Mouse (Mus musculus): ENCODE data around the gene Zmynd15. TPM values are rescaled to one million over a fixed set of nuclear protein-coding genes. Genes with fewer than 3 reads are reported as not detected.

Zmynd15 gene
- polyA plus RNA-seq, 1 experiment from 2014 or later = 0.87 TPM

GRCm38 (mm10) chr11:70431574-70431973, 27.7 kb upstream of the Zmynd15 start:
- no peaks in the 10 kb centered on the region for H3K36me3 ChIP-seq (ENCODE audit: control insufficient read depth, insufficient read depth)
- H3K27me3 ChIP-seq (ENCODE audit: control insufficient read depth, insufficient read depth, low read depth, low read length) = no peaks in the 10 kb centered on the region
- no peak overlapping the region for H3K27ac ChIP-seq (ENCODE audit: low read length)
- H3K9ac ChIP-seq (ENCODE audit: low read depth, low read length) = no peak overlapping the region
- peak overlapping the region; percentile 72 for H3K4me3 ChIP-seq (ENCODE audit: low read depth, low read length)
- no peaks in the 10 kb centered on the region for H3K9me3 ChIP-seq (replicated peaks; ENCODE audit: control insufficient read depth, low read length)
- ATAC-seq (ENCODE audit: low read depth) = no peak
- peak overlapping the region; percentile 87 for H3K4me2 ChIP-seq (ENCODE audit: low read depth, low read length)
- peaks cover 15% of the 10 kb centered on the region for H3K4me1 ChIP-seq (ENCODE audit: control insufficient read depth, low read depth, low read length)
- WGBS (ENCODE audit: insufficient replicate concordance) = 48% methylated on average over 5 of the region's 5 CpGs

- H3K27ac ChIP-seq (ENCODE audit: low read length) = peak within 1 kb of the TSS; percentile 78
- under 1% methylated on average over 62 of the region's 75 CpGs for WGBS (ENCODE audit: insufficient replicate concordance)
- no peaks in the 10 kb centered on the region for H3K36me3 ChIP-seq (ENCODE audit: control insufficient read depth, insufficient read depth)
- H3K4me2 ChIP-seq (ENCODE audit: low read depth, low read length) = peak within 1 kb of the TSS; percentile 87
- H3K4me3 ChIP-seq (ENCODE audit: low read depth, low read length) = peak within 1 kb of the TSS; percentile 72
- H3K27me3 ChIP-seq (ENCODE audit: control insufficient read depth, insufficient read depth, low read depth, low read length) = no peaks in the 10 kb centered on the region
- peak; percentile 92 for ATAC-seq (ENCODE audit: low read depth)
- peaks cover 15% of the 10 kb centered on the region for H3K4me1 ChIP-seq (ENCODE audit: control insufficient read depth, low read depth, low read length)
- H3K9me3 ChIP-seq (replicated peaks; ENCODE audit: control insufficient read depth, low read length) = no peaks in the 10 kb centered on the region
- peak within 1 kb of the TSS; percentile 76 for H3K9ac ChIP-seq (ENCODE audit: low read depth, low read length)
Observed at GRCm38 (mm10) chr11:70432048-70432894, 27.0 kb upstream of the Zmynd15 start, which contains the start of gene Arrb2. Gene Arrb2, plus strand, starts transcription at chr11:70432635.

- Histone ChIP-seq H3K9me3 (replicated peaks; ENCODE audit: control insufficient read depth, low read length) (no peaks in the 10 kb centered on the region), H3K27me3 (ENCODE audit: control insufficient read depth, insufficient read depth, low read depth, low read length) (no peaks in the 10 kb centered on the region), H3K27ac (ENCODE audit: low read length) (peak overlapping the region; percentile 78), H3K4me1 (ENCODE audit: control insufficient read depth, low read depth, low read length) (peaks cover 15% of the 10 kb centered on the region), H3K4me2 (ENCODE audit: low read depth, low read length) (peak overlapping the region; percentile 87), H3K36me3 (ENCODE audit: control insufficient read depth, insufficient read depth) (peaks cover under 1% of the 10 kb centered on the region), H3K9ac (ENCODE audit: low read depth, low read length) (peak overlapping the region; percentile 76), H3K4me3 (ENCODE audit: low read depth, low read length) (peak overlapping the region; percentile 72)
- ATAC-seq (ENCODE audit: low read depth) = peak; percentile 5; the same call in 1 of the 2 replicates
- WGBS (ENCODE audit: insufficient replicate concordance) = 1% methylated on average over 15 of the region's 15 CpGs
Observed at GRCm38 (mm10) chr11:70432895-70433568, 26.2 kb upstream of the Zmynd15 start.

- ATAC-seq (ENCODE audit: low read depth) = no peak
- WGBS (ENCODE audit: insufficient replicate concordance) = 31% methylated on average over 1 of the region's 1 CpGs
- H3K27me3 ChIP-seq (ENCODE audit: control insufficient read depth, insufficient read depth, low read depth, low read length) = no peaks in the 10 kb centered on the region
- H3K36me3 ChIP-seq (ENCODE audit: control insufficient read depth, insufficient read depth) = peaks cover 3% of the 10 kb centered on the region
- peak overlapping the region; percentile 72 for H3K4me3 ChIP-seq (ENCODE audit: low read depth, low read length)
- H3K4me2 ChIP-seq (ENCODE audit: low read depth, low read length) = peak overlapping the region; percentile 87
- H3K9me3 ChIP-seq (replicated peaks; ENCODE audit: control insufficient read depth, low read length) = no peaks in the 10 kb centered on the region
- peaks cover 15% of the 10 kb centered on the region for H3K4me1 ChIP-seq (ENCODE audit: control insufficient read depth, low read depth, low read length)
- peak overlapping the region; percentile 76; the same call in 1 of the 2 replicates for H3K9ac ChIP-seq (ENCODE audit: low read depth, low read length)
- peak overlapping the region; percentile 54 for H3K27ac ChIP-seq (ENCODE audit: low read length)
Observed at GRCm38 (mm10) chr11:70433569-70433943, 25.7 kb upstream of the Zmynd15 start.

GRCm38 (mm10) chr11:70433951-70434350, 25.3 kb upstream of the Zmynd15 start:
- H3K27me3 ChIP-seq (ENCODE audit: control insufficient read depth, insufficient read depth, low read depth, low read length) = no peaks in the 10 kb centered on the region
- WGBS (ENCODE audit: insufficient replicate concordance) = 70% methylated on average over 3 of the region's 3 CpGs
- peak overlapping the region; percentile 54 for H3K27ac ChIP-seq (ENCODE audit: low read length)
- H3K36me3 ChIP-seq (ENCODE audit: control insufficient read depth, insufficient read depth) = peaks cover 3% of the 10 kb centered on the region
- 0 out of 2 replicates have a peak overlapping the region, but pooled peaks have one; percentile 16 for H3K9ac ChIP-seq (ENCODE audit: low read depth, low read length)
- ATAC-seq (ENCODE audit: low read depth) = no peak
- H3K4me1 ChIP-seq (ENCODE audit: control insufficient read depth, low read depth, low read length) = peaks cover 15% of the 10 kb centered on the region
- H3K4me3 ChIP-seq (ENCODE audit: low read depth, low read length) = peak overlapping the region; percentile 72
- H3K4me2 ChIP-seq (ENCODE audit: low read depth, low read length) = peak overlapping the region; percentile 87
- H3K9me3 ChIP-seq (replicated peaks; ENCODE audit: control insufficient read depth, low read length) = no peaks in the 10 kb centered on the region

- peaks cover 3% of the 10 kb centered on the region for H3K36me3 ChIP-seq (ENCODE audit: control insufficient read depth, insufficient read depth)
- H3K4me1 ChIP-seq (ENCODE audit: control insufficient read depth, low read depth, low read length) = peaks cover 15% of the 10 kb centered on the region
- no peaks in the 10 kb centered on the region for H3K27me3 ChIP-seq (ENCODE audit: control insufficient read depth, insufficient read depth, low read depth, low read length)
- H3K27ac ChIP-seq (ENCODE audit: low read length) = no peak overlapping the region
- no peaks in the 10 kb centered on the region for H3K9me3 ChIP-seq (replicated peaks; ENCODE audit: control insufficient read depth, low read length)
- ATAC-seq (ENCODE audit: low read depth) = no peak
- H3K9ac ChIP-seq (ENCODE audit: low read depth, low read length) = no peak overlapping the region; the same call in 1 of the 2 replicates
- H3K4me2 ChIP-seq (ENCODE audit: low read depth, low read length) = no peak overlapping the region
- H3K4me3 ChIP-seq (ENCODE audit: low read depth, low read length) = no peak overlapping the region
- WGBS (ENCODE audit: insufficient replicate concordance) = 16% methylated on average over 5 of the region's 5 CpGs
Observed at GRCm38 (mm10) chr11:70435476-70435875, 23.8 kb upstream of the Zmynd15 start.

GRCm38 (mm10) chr11:70437426-70437825, 21.8 kb upstream of the Zmynd15 start:
- Histone ChIP-seq H3K4me3 (ENCODE audit: low read depth, low read length) (no peak overlapping the region), H3K27me3 (ENCODE audit: control insufficient read depth, insufficient read depth, low read depth, low read length) (no peaks in the 10 kb centered on the region), H3K9ac (ENCODE audit: low read depth, low read length) (no peak overlapping the region), H3K4me2 (ENCODE audit: low read depth, low read length) (no peak overlapping the region), H3K9me3 (replicated peaks; ENCODE audit: control insufficient read depth, low read length) (no peaks in the 10 kb centered on the region), H3K27ac (ENCODE audit: low read length) (no peak overlapping the region), H3K36me3 (ENCODE audit: control insufficient read depth, insufficient read depth) (peaks cover 3% of the 10 kb centered on the region), H3K4me1 (ENCODE audit: control insufficient read depth, low read depth, low read length) (peaks cover 10% of the 10 kb centered on the region)
- WGBS (ENCODE audit: insufficient replicate concordance) = 27% methylated on average over 6 of the region's 6 CpGs
- ATAC-seq (ENCODE audit: low read depth) = no peak

- 66% methylated on average over 7 of the region's 7 CpGs for WGBS (ENCODE audit: insufficient replicate concordance)
- peaks cover under 1% of the 10 kb centered on the region for H3K4me1 ChIP-seq (ENCODE audit: control insufficient read depth, low read depth, low read length)
- H3K36me3 ChIP-seq (ENCODE audit: control insufficient read depth, insufficient read depth) = peaks cover 3% of the 10 kb centered on the region
- H3K9me3 ChIP-seq (replicated peaks; ENCODE audit: control insufficient read depth, low read length) = no peaks in the 10 kb centered on the region
- no peak for ATAC-seq (ENCODE audit: low read depth)
- no peaks in the 10 kb centered on the region for H3K27me3 ChIP-seq (ENCODE audit: control insufficient read depth, insufficient read depth, low read depth, low read length)
- H3K9ac ChIP-seq (ENCODE audit: low read depth, low read length) = no peak overlapping the region
- H3K4me3 ChIP-seq (ENCODE audit: low read depth, low read length) = no peak overlapping the region
- no peak overlapping the region for H3K27ac ChIP-seq (ENCODE audit: low read length)
- H3K4me2 ChIP-seq (ENCODE audit: low read depth, low read length) = no peak overlapping the region
Observed at GRCm38 (mm10) chr11:70438728-70439374, 20.4 kb upstream of the Zmynd15 start.

Measured in liver, embryonic 16.5 days (tissue).